ENCODE assay signal across 7 mouse cellular contexts in the genomic region with DNA sequence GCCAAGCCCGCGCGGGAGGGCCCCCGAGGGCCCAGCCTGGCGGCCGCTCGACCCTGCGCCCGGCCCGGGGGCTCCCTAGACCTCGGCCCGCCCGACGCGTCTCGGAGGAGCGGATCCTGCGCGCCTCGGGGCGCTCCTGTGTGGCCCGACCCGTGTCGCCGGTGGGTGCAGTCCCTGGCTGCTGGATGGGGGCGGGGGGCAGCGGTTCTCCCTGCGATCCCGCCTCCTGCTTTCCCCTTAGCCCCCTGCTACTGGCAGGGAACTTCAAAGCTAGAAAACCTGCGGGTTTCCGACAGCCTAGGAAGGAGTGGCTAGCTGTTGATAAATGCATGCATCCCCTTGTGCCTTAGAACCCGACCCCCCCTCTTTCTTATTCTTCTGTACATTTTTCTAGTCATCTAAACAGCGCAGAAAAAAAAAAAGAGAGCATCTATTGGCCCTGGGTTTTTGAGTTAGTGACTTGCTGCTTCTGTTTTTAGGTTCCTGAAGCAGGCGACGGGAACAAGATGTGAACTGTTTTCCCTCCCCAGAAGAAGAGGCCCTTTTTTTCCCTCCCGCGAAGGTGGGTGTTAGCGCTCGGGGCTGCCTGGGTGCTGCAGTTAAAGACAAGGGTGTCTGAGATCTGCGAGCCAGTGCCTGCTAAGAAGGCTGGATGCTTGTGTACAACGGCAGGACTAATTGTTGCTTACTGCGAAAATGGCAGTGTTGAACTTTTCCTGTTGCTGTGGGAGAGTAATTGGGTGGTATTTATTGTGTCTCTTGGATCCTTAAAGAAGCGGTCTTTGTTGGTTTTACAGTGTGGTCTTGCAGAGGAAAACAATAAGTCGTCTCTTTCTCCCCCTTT. TPM values are rescaled to one million over a fixed set of nuclear protein-coding genes. Genes with fewer than 3 reads are reported as not detected.
DNase-seq lines count a peak whose midpoint lies in the region; ATAC-seq and TF ChIP-seq lines count a peak whose summit lies in the region.

No protein-coding gene starts in this region.

- ATAC-seq in forebrain, embryonic 16.5 days = peak; percentile 55
- peak; percentile 74 for ATAC-seq in kidney, embryonic 14.5 days (ENCODE audit: low FRiP score, low TSS enrichment)
- peak; percentile 35 for ATAC-seq in lung, postnatal 0 days

- H3K9me3 ChIP-seq in forebrain, embryonic 16.5 days (ENCODE audit: control insufficient read depth, low read length) = no peaks in the 10 kb centered on the region
- no peaks in the 10 kb centered on the region for H3K9me3 ChIP-seq in kidney, embryonic 14.5 days (ENCODE audit: control insufficient read depth, low read length)
- no peaks in the 10 kb centered on the region for H3K9me3 ChIP-seq in lung, postnatal 0 days (ENCODE audit: low read length)

- under 1% methylated on average over 44 of the region's 44 CpGs for WGBS in forebrain, embryonic 16.5 days
- WGBS in kidney, embryonic 14.5 days = under 1% methylated on average over 36 of the region's 44 CpGs
- under 1% methylated on average over 37 of the region's 44 CpGs for WGBS in lung, postnatal 0 days
- WGBS in small intestine, adult 2 months = under 1% methylated on average over 44 of the region's 44 CpGs

- peak overlapping the region; percentile 98 for H3K9ac ChIP-seq in forebrain, embryonic 16.5 days (replicated peaks; ENCODE audit: low read depth, low read length)
- peak overlapping the region; percentile 95 for H3K9ac ChIP-seq in kidney, embryonic 14.5 days (ENCODE audit: low read depth, low read length)
- peak overlapping the region; percentile 88 for H3K9ac ChIP-seq in lung, postnatal 0 days (replicated peaks; ENCODE audit: low read depth)

- TF ChIP-seq EP300 in lung, postnatal 0 days (IDR thresholded peaks at IDR 0.05) = no peak

- TF ChIP-seq POLR2A in bone marrow macrophage, adult 2 months (IDR thresholded peaks at IDR 0.05; ENCODE audit: borderline replicate concordance, low read depth, low read length) = no peak
- no peak for TF ChIP-seq POLR2A in small intestine, adult 2 months (IDR thresholded peaks at IDR 0.05; ENCODE audit: low read depth, low read length)

- peak overlapping the region; percentile 80 for H3K4me3 ChIP-seq in bone marrow macrophage, adult 2 months (ENCODE audit: insufficient read depth, low read length)
- peak overlapping the region; percentile 85 for H3K4me3 ChIP-seq in forebrain, embryonic 16.5 days (replicated peaks; ENCODE audit: low read length)
- peak overlapping the region; percentile 92 for H3K4me3 ChIP-seq in kidney, embryonic 14.5 days (ENCODE audit: low read length)
- peak overlapping the region; percentile 73 for H3K4me3 ChIP-seq in lung, postnatal 0 days (ENCODE audit: low read depth, low read length)
- peak overlapping the region; percentile 100 for H3K4me3 ChIP-seq in small intestine, adult 2 months (ENCODE audit: low read depth, low read length)

- H3K4me2 ChIP-seq in forebrain, embryonic 16.5 days (ENCODE audit: low read length) = peak overlapping the region; percentile 77
- H3K4me2 ChIP-seq in kidney, embryonic 14.5 days (replicated peaks; ENCODE audit: low read depth, low read length) = peak overlapping the region; percentile 87
- peak overlapping the region; percentile 75 for H3K4me2 ChIP-seq in lung, postnatal 0 days (replicated peaks; ENCODE audit: low read depth, low read length)

- no peak for TF ChIP-seq CTCF in bone marrow macrophage, adult 2 months (IDR thresholded peaks at IDR 0.05; ENCODE audit: low read depth, low read length)
- TF ChIP-seq CTCF in lung, postnatal 0 days (IDR thresholded peaks at IDR 0.05) = no peak
- no peak for TF ChIP-seq CTCF in small intestine, adult 2 months (IDR thresholded peaks at IDR 0.05; ENCODE audit: extremely low read depth, insufficient read length, insufficient replicate concordance, low read depth, low read length)

- H3K27ac ChIP-seq in bone marrow macrophage, adult 2 months (ENCODE audit: insufficient read depth, low read depth, low read length) = peak overlapping the region; percentile 66
- H3K27ac ChIP-seq in forebrain, embryonic 16.5 days (ENCODE audit: low read length) = peak overlapping the region; percentile 95
- H3K27ac ChIP-seq in kidney, embryonic 14.5 days (ENCODE audit: low read depth, low read length) = peak overlapping the region; percentile 96
- H3K27ac ChIP-seq in lung, postnatal 0 days (ENCODE audit: low read length) = peak overlapping the region; percentile 93
- H3K27ac ChIP-seq in small intestine, adult 2 months (ENCODE audit: insufficient read depth, low read depth, low read length) = peak overlapping the region; percentile 100

- DNase-seq in spleen, adult 12 weeks (ENCODE audit: low spot score) = peak; percentile 34
- no peak for DNase-seq in spleen, adult 18-20 months
- DNase-seq in lung, postnatal 0 days (ENCODE audit: low spot score) = peak; percentile 42

- H3K4me1 ChIP-seq in bone marrow macrophage, adult 2 months (ENCODE audit: control insufficient read depth, insufficient read depth, low read length) = peaks cover 14% of the 10 kb centered on the region
- peaks cover 38% of the 10 kb centered on the region for H3K4me1 ChIP-seq in forebrain, embryonic 16.5 days (replicated peaks; ENCODE audit: control insufficient read depth, insufficient read depth, low read length)
- peaks cover 18% of the 10 kb centered on the region for H3K4me1 ChIP-seq in kidney, embryonic 14.5 days (ENCODE audit: control insufficient read depth, insufficient read depth, low read length)
- H3K4me1 ChIP-seq in lung, postnatal 0 days (ENCODE audit: insufficient read depth, low read depth, low read length) = peaks cover 10% of the 10 kb centered on the region; the same call in 1 of the 2 replicates
- H3K4me1 ChIP-seq in small intestine, adult 2 months (ENCODE audit: control insufficient read depth, insufficient read depth, insufficient read length, low read length) = peaks cover 12% of the 10 kb centered on the region; the same call in 1 of the 2 replicates

- H3K36me3 ChIP-seq in forebrain, embryonic 16.5 days (ENCODE audit: control insufficient read depth, insufficient read depth) = no peaks in the 10 kb centered on the region
- no peaks in the 10 kb centered on the region for H3K36me3 ChIP-seq in kidney, embryonic 14.5 days (ENCODE audit: control insufficient read depth, insufficient read depth, low read length)
- H3K36me3 ChIP-seq in lung, postnatal 0 days (ENCODE audit: insufficient read depth, low read length) = no peaks in the 10 kb centered on the region
- peaks cover 2% of the 10 kb centered on the region; the same call in 1 of the 2 replicates for H3K36me3 ChIP-seq in small intestine, adult 2 months (ENCODE audit: control insufficient read depth, insufficient read depth, low read length)

- no peaks in the 10 kb centered on the region for H3K27me3 ChIP-seq in forebrain, embryonic 16.5 days (replicated peaks; ENCODE audit: control insufficient read depth, insufficient read depth, low read length)
- no peaks in the 10 kb centered on the region for H3K27me3 ChIP-seq in kidney, embryonic 14.5 days (ENCODE audit: control insufficient read depth, insufficient read depth, low read length)
- H3K27me3 ChIP-seq in lung, postnatal 0 days (replicated peaks; ENCODE audit: insufficient read depth, low read length) = no peaks in the 10 kb centered on the region
- H3K27me3 ChIP-seq in small intestine, adult 2 months (ENCODE audit: control insufficient read depth, insufficient read depth, low read length) = no peaks in the 10 kb centered on the region

RNA-seq across cellular contexts. Expression of gene Jak2, which starts 0.6 kb away (rescaled TPM):
- 22.3 and 24.7 TPM in 2 replicates for polyA plus RNA-seq in bone marrow macrophage, adult 2 months (2012; ENCODE audit: insufficient read depth, insufficient read length, missing spikeins)
- polyA plus RNA-seq in forebrain, embryonic 16.5 days (2015; fragmentation: Nextera tagmentation; extraction: Ambion mirVana) = 18.2 and 19.9 TPM in 2 replicates
- polyA plus RNA-seq in kidney, embryonic 14.5 days (2014; fragmentation: Nextera tagmentation; extraction: Ambion mirVana) = 8.0 and 15.5 TPM in 2 replicates
- 9.6 and 9.9 TPM in 2 replicates for polyA plus RNA-seq in lung, postnatal 0 days (2015; fragmentation: Nextera tagmentation; extraction: Ambion mirVana)
- 4.0 and 14.5 TPM in 2 replicates for polyA plus RNA-seq in small intestine, adult 2 months (2012; rRNA removed)

Comparison
In these comparisons a context has a peak if more than half of its experiments do, and no peak if none do; other contexts are left out.
1. DNase-seq: peak in spleen, adult 12 weeks (single experiment) and lung, postnatal 0 days (single experiment); none in spleen, adult 18-20 months (0 of 2).
2. Peak in every context shown above with its lines, with median percentiles within 50 percentile points of each other: H3K27ac ChIP-seq, H3K4me3 ChIP-seq, ATAC-seq, H3K4me2 ChIP-seq and H3K9ac ChIP-seq.